20 mouse cellular contexts compared by ENCODE assay signal in genomic region chr19:58271815-58272214, GRCm38 (mm10).
DNase-seq lines count a peak whose midpoint lies in the region; ATAC-seq and TF ChIP-seq lines count a peak whose summit lies in the region.
"Had no signal": no experiment of that assay in that cellular context is flagged by ENCODE, and none has a peak within 500 bp of the region (broad histone marks: within the 10 kb centered on the region; RNA-seq: fewer than 3 reads in every experiment).

No protein-coding gene starts in this region.

- peaks cover 5% of the 10 kb centered on the region for H3K4me1 ChIP-seq in forebrain, embryonic 16.5 days (replicated peaks; ENCODE audit: control insufficient read depth, insufficient read depth, low read length)
- 0 out of 2 replicates have a peak, but pooled peaks cover 7% of the 10 kb centered on the region for H3K4me1 ChIP-seq in forebrain, embryonic 10.5 days
- no peaks in the 10 kb centered on the region for H3K4me1 ChIP-seq in lung, embryonic 14.5 days (ENCODE audit: insufficient read depth)
- H3K4me1 ChIP-seq: heart, embryonic 10.5 days; liver, embryonic 12.5 days had no signal

- H3K27me3 ChIP-seq in forebrain, embryonic 16.5 days (replicated peaks; ENCODE audit: control insufficient read depth, insufficient read depth, low read length), result no peaks in the 10 kb centered on the region
- H3K27me3 ChIP-seq in forebrain, embryonic 10.5 days (ENCODE audit: poor library complexity, severe bottlenecking), result no peaks in the 10 kb centered on the region
- H3K27me3 ChIP-seq in lung, embryonic 14.5 days (ENCODE audit: insufficient read depth, low read length), result no peaks in the 10 kb centered on the region
- H3K27me3 ChIP-seq: hindbrain, embryonic 13.5 days; liver, embryonic 12.5 days; stomach, embryonic 15.5 days had no signal

- H3K4me2 ChIP-seq in forebrain, embryonic 16.5 days (ENCODE audit: low read length), result no peak overlapping the region
- H3K4me2 ChIP-seq in lung, embryonic 14.5 days, result no peak overlapping the region
- H3K4me2 ChIP-seq: hindbrain, embryonic 13.5 days; liver, embryonic 12.5 days; stomach, embryonic 15.5 days had no signal

- WGBS in forebrain, embryonic 16.5 days, result 53% methylated on average over 8 of the region's 8 CpGs
- WGBS in forebrain, embryonic 10.5 days, result 92% methylated on average over 8 of the region's 8 CpGs
- 81% methylated on average over 8 of the region's 8 CpGs for WGBS in lung, embryonic 14.5 days

- no peak overlapping the region for H3K27ac ChIP-seq in forebrain, embryonic 16.5 days (ENCODE audit: low read length)
- H3K27ac ChIP-seq in forebrain, embryonic 10.5 days, result no peak overlapping the region
- no peak overlapping the region for H3K27ac ChIP-seq in lung, embryonic 14.5 days (ENCODE audit: low read depth)
- H3K27ac ChIP-seq: heart, embryonic 10.5 days; hindbrain, embryonic 13.5 days; kidney, postnatal 0 days; layer of hippocampus, adult 2 months; liver, embryonic 12.5 days; stomach, embryonic 15.5 days had no signal

- peak; percentile 71 for ATAC-seq in forebrain, embryonic 16.5 days
- no peak for ATAC-seq in lung, embryonic 14.5 days (ENCODE audit: insufficient read depth)
- ATAC-seq: intestine, postnatal 0 days; liver, embryonic 12.5 days; midbrain, embryonic 16.5 days had no signal

- no peak for TF ChIP-seq CTCF in lung, embryonic 14.5 days (IDR thresholded peaks at IDR 0.05; ENCODE audit: low read depth)

- H3K9ac ChIP-seq in forebrain, embryonic 16.5 days (replicated peaks; ENCODE audit: low read depth, low read length), result no peak overlapping the region
- no peak overlapping the region for H3K9ac ChIP-seq in lung, embryonic 14.5 days
- H3K9ac ChIP-seq: hindbrain, embryonic 13.5 days; liver, embryonic 12.5 days; stomach, embryonic 15.5 days had no signal

- no peak overlapping the region for H3K4me3 ChIP-seq in forebrain, embryonic 16.5 days (replicated peaks; ENCODE audit: low read length)
- H3K4me3 ChIP-seq in forebrain, embryonic 10.5 days, result no peak overlapping the region
- no peak overlapping the region for H3K4me3 ChIP-seq in lung, embryonic 14.5 days (ENCODE audit: low read depth, low read length)
- H3K4me3 ChIP-seq: heart, embryonic 10.5 days; hindbrain, embryonic 13.5 days; layer of hippocampus, adult 2 months; liver, embryonic 12.5 days; stomach, embryonic 15.5 days had no signal

- H3K36me3 ChIP-seq in forebrain, embryonic 16.5 days (ENCODE audit: control insufficient read depth, insufficient read depth), result no peaks in the 10 kb centered on the region
- no peaks in the 10 kb centered on the region for H3K36me3 ChIP-seq in forebrain, embryonic 10.5 days (replicated peaks)
- no peaks in the 10 kb centered on the region for H3K36me3 ChIP-seq in lung, embryonic 14.5 days (ENCODE audit: insufficient read depth)
- H3K36me3 ChIP-seq: heart, embryonic 10.5 days; hindbrain, embryonic 13.5 days; liver, embryonic 12.5 days; stomach, embryonic 15.5 days had no signal

- no peak for DNase-seq in forebrain, embryonic 10.5 days (ENCODE audit: extremely low spot score, low spot score)
- DNase-seq in lung, embryonic 14.5 days, result peak; percentile 41
- DNase-seq in lung, postnatal 25 days (ENCODE audit: low spot score), result no peak
- DNase-seq in urinary bladder, postnatal 25 days (ENCODE audit: low spot score), result peak; percentile 4
- no peak for DNase-seq in urinary bladder, postnatal 4 days (ENCODE audit: low spot score in 2 of 2)
- peak; percentile 20 to 34 for DNase-seq in urinary bladder, postnatal 36 days (ENCODE audit: low spot score in 2 of 2)
- DNase-seq in adrenal gland, postnatal 36 days, result no peak
- DNase-seq: cerebellum, adult 18-20 months; embryo, embryonic 11 days; heart, postnatal 10 days; thymus, adult 2 months had no signal

- H3K9me3 ChIP-seq in forebrain, embryonic 16.5 days (ENCODE audit: control insufficient read depth, low read length), result no peaks in the 10 kb centered on the region
- H3K9me3 ChIP-seq in forebrain, embryonic 10.5 days, result no peaks in the 10 kb centered on the region
- no peaks in the 10 kb centered on the region for H3K9me3 ChIP-seq in lung, embryonic 14.5 days (ENCODE audit: low read depth, low read length)
- H3K9me3 ChIP-seq: heart, embryonic 10.5 days; hindbrain, embryonic 13.5 days; liver, embryonic 12.5 days; stomach, embryonic 15.5 days had no signal

Comparison
In these comparisons a context has a peak if more than half of its experiments do, and no peak if none do; other contexts are left out.
1. DNase-seq: peak in lung, embryonic 14.5 days (single experiment), urinary bladder, postnatal 25 days (single experiment) and urinary bladder, postnatal 36 days (2 of 2); none in forebrain, embryonic 10.5 days (single experiment), lung, postnatal 25 days (single experiment), urinary bladder, postnatal 4 days (0 of 2) and adrenal gland, postnatal 36 days (0 of 2).